ENCODE assay signal across 8 mouse cellular contexts in the genomic region with DNA sequence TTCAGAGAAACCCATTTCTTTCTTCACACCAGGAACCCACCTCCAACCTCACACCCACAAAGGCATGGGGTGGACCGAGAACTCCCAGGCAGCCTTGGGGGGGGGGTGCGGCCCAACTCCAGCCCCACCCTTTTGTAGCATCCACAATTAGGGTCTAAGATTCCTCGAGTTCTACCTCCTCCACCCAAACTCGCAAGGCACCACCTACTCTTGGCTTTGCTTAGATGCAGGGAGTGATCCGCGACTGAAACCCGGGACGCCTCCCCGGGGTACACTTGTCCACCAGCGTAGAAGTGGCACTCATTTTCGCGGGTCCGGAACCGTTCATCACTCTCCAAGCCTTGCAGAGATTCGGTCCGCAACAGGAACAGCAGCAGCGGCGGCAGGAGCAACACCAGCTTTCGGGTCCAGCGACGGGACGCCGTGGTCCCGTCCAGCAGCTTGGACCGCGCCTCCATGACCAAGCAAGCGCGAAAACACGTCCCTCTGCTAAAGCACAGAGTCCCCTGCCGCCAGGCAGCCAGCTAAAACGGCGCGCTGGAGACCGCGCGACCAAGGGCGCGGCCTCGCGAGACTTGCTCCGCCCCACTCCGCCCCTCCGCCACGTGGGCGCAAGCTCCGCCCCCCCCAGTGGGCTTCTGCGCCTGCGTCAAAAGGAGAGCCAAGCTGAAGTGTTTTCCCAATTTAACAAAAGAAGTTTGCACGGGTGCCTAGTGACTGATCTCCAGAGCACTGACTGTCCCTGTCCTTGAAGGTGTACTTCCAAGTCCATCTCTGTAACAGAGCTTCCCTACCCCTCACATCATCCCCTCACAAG. TPM values are rescaled to one million over a fixed set of nuclear protein-coding genes. Genes with fewer than 3 reads are reported as not detected.
DNase-seq lines count a peak whose midpoint lies in the region; ATAC-seq and TF ChIP-seq lines count a peak whose summit lies in the region.

No protein-coding gene starts in this region.

- TF ChIP-seq CTCF in C2C12 (IDR thresholded peaks at IDR 0.05; ENCODE audit: control insufficient read depth, insufficient read depth, insufficient read length), result no peak
- no peak for TF ChIP-seq CTCF in kidney, postnatal 0 days (IDR thresholded peaks at IDR 0.05; ENCODE audit: low read depth)

- ATAC-seq in erythroblast, adult 5-6 weeks (replicated peaks; ENCODE audit: low FRiP score, poor library complexity, severe bottlenecking), result peak; percentile 99
- ATAC-seq in heart, embryonic 12.5 days (ENCODE audit: insufficient number of reproducible peaks, low FRiP score), result peak; percentile 98
- ATAC-seq in kidney, postnatal 0 days (replicated peaks; ENCODE audit: low FRiP score, low read depth), result peak; percentile 98
- ATAC-seq in liver, embryonic 13.5 days (ENCODE audit: low read depth), result peak; percentile 97
- peak; percentile 98 for ATAC-seq in stomach, embryonic 16.5 days (ENCODE audit: insufficient read depth, low FRiP score)

- H3K4me1 ChIP-seq in heart, embryonic 12.5 days (replicated peaks), result no peaks in the 10 kb centered on the region
- H3K4me1 ChIP-seq in kidney, postnatal 0 days (replicated peaks; ENCODE audit: insufficient read depth, low read length), result no peaks in the 10 kb centered on the region
- 0 out of 2 replicates have a peak, but pooled peaks cover 5% of the 10 kb centered on the region for H3K4me1 ChIP-seq in liver, embryonic 13.5 days (replicated peaks)
- no peaks in the 10 kb centered on the region; the same call in 1 of the 2 replicates for H3K4me1 ChIP-seq in stomach, embryonic 16.5 days (ENCODE audit: control insufficient read depth, insufficient read depth, low read length)

- H3K79me2 ChIP-seq in C2C12 (ENCODE audit: control insufficient read depth, insufficient read depth), result peaks cover 29% of the 10 kb centered on the region

- no peaks in the 10 kb centered on the region for H3K27me3 ChIP-seq in C2C12 (ENCODE audit: control insufficient read depth, insufficient read depth, insufficient read length)
- H3K27me3 ChIP-seq in heart, embryonic 12.5 days (replicated peaks), result no peaks in the 10 kb centered on the region
- no peaks in the 10 kb centered on the region for H3K27me3 ChIP-seq in kidney, postnatal 0 days (ENCODE audit: insufficient read depth, low read length)
- no peaks in the 10 kb centered on the region for H3K27me3 ChIP-seq in liver, embryonic 13.5 days
- no peaks in the 10 kb centered on the region for H3K27me3 ChIP-seq in stomach, embryonic 16.5 days (ENCODE audit: control insufficient read depth, insufficient read depth, low read length)

- H3K4me3 ChIP-seq in C2C12 (ENCODE audit: insufficient read depth, poor library complexity, severe bottlenecking), result peak overlapping the region; percentile 49
- H3K4me3 ChIP-seq in heart, embryonic 12.5 days, result peak overlapping the region; percentile 67
- peak overlapping the region; percentile 52 for H3K4me3 ChIP-seq in kidney, postnatal 0 days (replicated peaks; ENCODE audit: low read depth, low read length)
- peak overlapping the region; percentile 67 for H3K4me3 ChIP-seq in liver, embryonic 13.5 days (replicated peaks)
- H3K4me3 ChIP-seq in stomach, embryonic 16.5 days (replicated peaks; ENCODE audit: low read length), result peak overlapping the region; percentile 65

- DNase-seq in brain, adult 2 months (ENCODE audit: low read depth, low spot score), result peak; percentile 84
- peak; percentile 82 for DNase-seq in kidney, postnatal 0 days (ENCODE audit: low spot score)
- peak; percentile 77 for DNase-seq in liver, embryonic 13.5 days
- peak; percentile 74 for DNase-seq in neural tube, embryonic 10.5 days (ENCODE audit: extremely low spot score, low spot score)

- no peaks in the 10 kb centered on the region for H3K9me3 ChIP-seq in heart, embryonic 12.5 days (replicated peaks)
- H3K9me3 ChIP-seq in kidney, postnatal 0 days (replicated peaks; ENCODE audit: low read length), result no peaks in the 10 kb centered on the region
- H3K9me3 ChIP-seq in liver, embryonic 13.5 days (replicated peaks), result no peaks in the 10 kb centered on the region
- no peaks in the 10 kb centered on the region for H3K9me3 ChIP-seq in stomach, embryonic 16.5 days (replicated peaks; ENCODE audit: control insufficient read depth, low read length)

- peak overlapping the region; percentile 91 for H3K27ac ChIP-seq in heart, embryonic 12.5 days (ENCODE audit: poor library complexity, severe bottlenecking)
- H3K27ac ChIP-seq in kidney, postnatal 0 days, result peak overlapping the region; percentile 82
- peak overlapping the region; percentile 80 for H3K27ac ChIP-seq in liver, embryonic 13.5 days
- peak overlapping the region; percentile 83 for H3K27ac ChIP-seq in stomach, embryonic 16.5 days (ENCODE audit: low read length)

- peaks cover 10% of the 10 kb centered on the region for H3K79me3 ChIP-seq in C2C12 (ENCODE audit: low read depth)

- H3ac ChIP-seq in C2C12 (ENCODE audit: control insufficient read depth, insufficient read length, low read depth), result peak overlapping the region; percentile 69

- peak overlapping the region; percentile 74 for H3K9ac ChIP-seq in heart, embryonic 12.5 days
- H3K9ac ChIP-seq in kidney, postnatal 0 days (ENCODE audit: low read depth, low read length), result peak overlapping the region; percentile 67
- peak overlapping the region; percentile 71 for H3K9ac ChIP-seq in liver, embryonic 13.5 days
- peak overlapping the region; percentile 61 for H3K9ac ChIP-seq in stomach, embryonic 16.5 days (ENCODE audit: low read length)

- WGBS in heart, embryonic 12.5 days, result 13% methylated on average over 42 of the region's 49 CpGs
- 31% methylated on average over 49 of the region's 49 CpGs for WGBS in kidney, postnatal 0 days
- 21% methylated on average over 46 of the region's 49 CpGs for WGBS in liver, embryonic 13.5 days (ENCODE audit: insufficient replicate concordance)
- 17% methylated on average over 46 of the region's 49 CpGs for WGBS in stomach, embryonic 16.5 days

- H3K36me3 ChIP-seq in C2C12 (ENCODE audit: control insufficient read depth, insufficient read depth), result no peaks in the 10 kb centered on the region
- H3K36me3 ChIP-seq in heart, embryonic 12.5 days, result no peaks in the 10 kb centered on the region
- H3K36me3 ChIP-seq in kidney, postnatal 0 days (ENCODE audit: insufficient read depth, low read length), result no peaks in the 10 kb centered on the region
- H3K36me3 ChIP-seq in liver, embryonic 13.5 days, result no peaks in the 10 kb centered on the region
- H3K36me3 ChIP-seq in stomach, embryonic 16.5 days (ENCODE audit: control insufficient read depth, insufficient read depth, low read length), result no peaks in the 10 kb centered on the region

- H3K4me2 ChIP-seq in heart, embryonic 12.5 days, result peak overlapping the region; percentile 62
- peak overlapping the region; percentile 59 for H3K4me2 ChIP-seq in kidney, postnatal 0 days (ENCODE audit: low read length)
- H3K4me2 ChIP-seq in liver, embryonic 13.5 days, result peak overlapping the region; percentile 68
- peak overlapping the region; percentile 45 for H3K4me2 ChIP-seq in stomach, embryonic 16.5 days (ENCODE audit: low read depth, low read length)

TF ChIP-seq in C2C12, 6 proteins besides CTCF, POLR2A, EP300 and RAD21:
- TF ChIP-seq MYOD1 (IDR thresholded peaks at IDR 0.05; ENCODE audit: control insufficient read depth, insufficient read length, low read depth), result no peak
- TF ChIP-seq MAX (IDR thresholded peaks at IDR 0.05), result peak; percentile 77
- TF ChIP-seq CEBPB (IDR thresholded peaks at IDR 0.05; ENCODE audit: low read depth), result no peak
- TF ChIP-seq FOSL1 (IDR thresholded peaks at IDR 0.05; ENCODE audit: insufficient read depth, low read length, poor library complexity, severe bottlenecking), result no peak
- peak; percentile 70 for TF ChIP-seq USF1 (IDR thresholded peaks at IDR 0.05; ENCODE audit: low read depth)
- no peak for TF ChIP-seq MYOG (IDR thresholded peaks at IDR 0.05; ENCODE audit: control insufficient read depth, extremely low read depth, insufficient read length)

RNA-seq across cellular contexts. Expression of a gene that starts 2.4 kb away (rescaled TPM):
- polyA plus RNA-seq in C2C12 (2012; fragmentation: generic; extraction: Trizol), result 191 TPM
- 13.0 and 15.0 TPM in 2 replicates for total RNA-seq in erythroblast, adult 5-6 weeks (2015; ENCODE audit: low replicate concordance)
- total RNA-seq in erythroblast, adult 5-6 weeks (2017; ENCODE audit: low replicate concordance), result 9.1 and 10.6 TPM in 2 replicates
- polyA plus RNA-seq in heart, embryonic 12.5 days (2016; fragmentation: Nextera tagmentation; extraction: Ambion mirVana), result 286 and 294 TPM in 2 replicates
- polyA plus RNA-seq in kidney, postnatal 0 days (2015; fragmentation: Nextera tagmentation; extraction: Ambion mirVana), result 281 and 291 TPM in 2 replicates
- 146 and 161 TPM in 2 replicates for polyA plus RNA-seq in liver, embryonic 13.5 days (2015; fragmentation: Nextera tagmentation; extraction: Ambion mirVana)
- 279 and 329 TPM in 2 replicates for polyA plus RNA-seq in stomach, embryonic 16.5 days (2015; fragmentation: Nextera tagmentation; extraction: Ambion mirVana)

Comparison
In these comparisons a context has a peak if more than half of its experiments do, and no peak if none do; other contexts are left out.
1. Peak in every context shown above with its lines: DNase-seq, ATAC-seq, H3K4me3 ChIP-seq and H3K27ac ChIP-seq.